Mouse (Mus musculus) olfactory bulb, adult 2 months (tissue): Measurements from ENCODE around the gene Ilf2.

Experiments
- CTCF ChIP-seq: fragments of 200-500 bp; IDR thresholded peaks from 2 replicates; pipeline ENCODE4 v1.5.1; 2012; ENCODE audit warnings: low read depth, mild to moderate bottlenecking, low read length, moderate library complexity; ENCODE audit not compliant: insufficient read depth
- POLR2A ChIP-seq: fragments of 200-500 bp; IDR thresholded peaks from 2 replicates; pipeline ENCODE4 v1.6.1; 2012; ENCODE audit warnings: mild to moderate bottlenecking, low read depth, low read length, moderate library complexity; ENCODE audit not compliant: insufficient read depth

- TF ChIP-seq CTCF: no peak
- no peak for TF ChIP-seq POLR2A
These were observed 46.4 kb upstream of the Ilf2 start for GRCm38 (mm10) chr3:90429576-90429975.
